Mouse (Mus musculus) forebrain, embryonic 11.5 days (tissue): Measurements from ENCODE around the gene Gm15091. TPM values are rescaled to one million over a fixed set of nuclear protein-coding genes. Genes with fewer than 3 reads are reported as not detected.
"Not testable (repeated sequence)": the region's sequence is repeated elsewhere in the genome, so short reads cannot be mapped to it uniquely, and the experiment has no call there.

ENCODE experiments used
- ATAC-seq: fragments of 200-750 bp; cut with Nextera tagmentation; replicated peaks from 2 replicates; pipeline ENCODE4 v1.8.0; 2017; ENCODE audit warnings: moderate TSS enrichment; ENCODE audit not compliant: low FRiP score
- DNase-seq: peaks from one replicate; pipeline ENCODE4 v3.0.0-alpha.2; 2017; ENCODE audit warnings: low spot score
- H3K27ac ChIP-seq: fragments of 300-500 bp; sonication (generic); 2 replicates; pipeline ENCODE4 v1.5.1; 2014; ENCODE audit warnings: low read depth, low read length
- H3K27me3 ChIP-seq: fragments of 300-500 bp; sonication (generic); 2 replicates; pipeline ENCODE4 v1.6.1; 2014; ENCODE audit warnings: mild to moderate bottlenecking, low read length, mixed read lengths; ENCODE audit not compliant: control insufficient read depth, insufficient read depth
- H3K36me3 ChIP-seq: fragments of 300-500 bp; sonication (generic); 2 replicates; pipeline ENCODE4 v1.6.1; 2014; ENCODE audit warnings: mild to moderate bottlenecking, low read length, moderate library complexity, mixed read lengths; ENCODE audit not compliant: control insufficient read depth, insufficient read depth
- H3K4me1 ChIP-seq: fragments of 300-500 bp; sonication (generic); replicated peaks from 2 replicates; pipeline ENCODE4 v1.6.1; 2014; ENCODE audit warnings: low read length, mixed read lengths; ENCODE audit not compliant: control insufficient read depth, insufficient read depth
- H3K4me2 ChIP-seq: fragments of 300-500 bp; sonication (generic); 2 replicates; pipeline ENCODE4 v1.6.1; 2014; ENCODE audit warnings: low read depth, mild to moderate bottlenecking, low read length, moderate library complexity, mixed read lengths; ENCODE audit not compliant: severe bottlenecking
- H3K4me3 ChIP-seq: fragments of 300-500 bp; sonication (generic); 2 replicates; pipeline ENCODE4 v1.5.1; 2014; ENCODE audit warnings: low read depth, low read length
- H3K9ac ChIP-seq: fragments of 300-500 bp; sonication (generic); 2 replicates; pipeline ENCODE4 v1.6.1; 2014; ENCODE audit warnings: low read length
- H3K9me3 ChIP-seq: fragments of 300-500 bp; sonication (generic); 2 replicates; pipeline ENCODE4 v1.6.1; 2016; ENCODE audit warnings: low read length, mixed read lengths; ENCODE audit not compliant: control insufficient read depth
- WGBS: fragments of 180-500 bp; shearing (Covaris S2); extraction: QIAGEN DNeasy Blood & Tissue Kit; methylation state at CpG from one replicate; pipeline ENCODE4 v1.1.7; 2014; 5-methylcytosine and 5-hydroxymethylcytosine counted together
- polyA plus RNA-seq: library from polyadenylated mRNA; unstranded; fragments of >200 nt; fragmentation: Nextera tagmentation; extraction: Ambion mirVana; gene quantifications from 2 replicates; pipeline ENCODE4 v1.2.1, GENCODE M21; 2014

Gm15091 gene
- not detected in 2 replicates for polyA plus RNA-seq

DNA sequence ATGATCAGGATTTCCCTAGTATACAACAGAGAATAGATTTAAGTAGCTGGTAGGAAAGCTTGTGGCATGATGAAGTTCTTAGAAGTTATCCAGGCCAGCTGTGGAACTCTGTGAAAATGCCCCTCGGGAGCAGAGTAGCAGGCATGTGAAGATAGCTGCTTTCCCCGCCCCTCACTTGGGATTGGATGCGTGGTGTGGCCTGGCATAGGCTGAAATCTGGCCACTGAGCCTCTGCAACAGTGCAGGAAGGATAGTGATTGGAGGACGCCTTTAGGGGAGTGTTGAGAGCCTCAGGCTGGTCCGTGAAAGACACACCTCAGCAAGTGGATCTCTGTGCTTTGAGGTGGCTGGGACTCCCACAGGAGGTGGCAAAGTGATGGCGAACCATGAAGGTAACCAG, at the start of gene Gm15091:
Gene Gm15091, plus strand, starts transcription at position 301 of the 400 bp plus-strand sequence.
- H3K36me3 ChIP-seq, ATAC-seq, H3K4me2 ChIP-seq, DNase-seq, H3K27me3 ChIP-seq, H3K27ac ChIP-seq, H3K4me3 ChIP-seq, H3K9me3 ChIP-seq, H3K4me1 ChIP-seq, H3K9ac ChIP-seq: not testable (repeated sequence)
- WGBS, result 86% methylated on average over 5 of the region's 6 CpGs

Other genes starting within 250 kb of the Gm15091 start
- gene Gm15097, start 157.2 kb upstream of the Gm15091 start, polyA plus RNA-seq, result not detected in 2 replicates